In genomic region chr9:29410284-29410683, GRCm38 (mm10) we compare ENCODE assay signal across 11 mouse cellular contexts.
DNase-seq lines count a peak whose midpoint lies in the region; ATAC-seq and TF ChIP-seq lines count a peak whose summit lies in the region.
"Had no signal": no experiment of that assay in that cellular context is flagged by ENCODE, and none has a peak within 500 bp of the region (broad histone marks: within the 10 kb centered on the region; RNA-seq: fewer than 3 reads in every experiment).

No protein-coding gene starts in this region.

- 72% methylated on average over 6 of the region's 6 CpGs for WGBS in heart, embryonic 10.5 days
- WGBS in hindbrain, embryonic 14.5 days = 76% methylated on average over 6 of the region's 6 CpGs
- 81% methylated on average over 6 of the region's 6 CpGs for WGBS in neural tube, embryonic 13.5 days

- no peak for DNase-seq in heart, embryonic 10.5 days (ENCODE audit: low spot score)
- no peak for DNase-seq in heart, postnatal 14 days
- no peak for DNase-seq in left cerebral cortex, adult 2 months (ENCODE audit: extremely low spot score in 1 of 2, low spot score in 2 of 2)
- DNase-seq in left cerebral cortex, postnatal 4 days = no peak
- no peak for DNase-seq in hindbrain, embryonic 14.5 days (ENCODE audit: low spot score)
- DNase-seq in right cerebral cortex, adult 18-20 months = no peak
- no peak for DNase-seq in right cerebral cortex, postnatal 10 days (ENCODE audit: low spot score in 2 of 2)
- DNase-seq: thymus, adult 2 months had no signal

- peak overlapping the region; percentile 60 for H3K4me2 ChIP-seq in hindbrain, embryonic 14.5 days (replicated peaks)
- H3K4me2 ChIP-seq in neural tube, embryonic 13.5 days = peak overlapping the region; percentile 90
- H3K4me2 ChIP-seq: liver, embryonic 15.5 days had no signal

- H3K9me3 ChIP-seq in heart, embryonic 10.5 days = no peaks in the 10 kb centered on the region
- no peaks in the 10 kb centered on the region for H3K9me3 ChIP-seq in hindbrain, embryonic 14.5 days (ENCODE audit: control insufficient read depth, low read length)
- no peaks in the 10 kb centered on the region for H3K9me3 ChIP-seq in neural tube, embryonic 13.5 days
- H3K9me3 ChIP-seq: liver, embryonic 15.5 days had no signal

- H3K4me1 ChIP-seq in heart, embryonic 10.5 days = peaks cover 8% of the 10 kb centered on the region; the same call in 1 of the 2 replicates
- peaks cover 28% of the 10 kb centered on the region for H3K4me1 ChIP-seq in hindbrain, embryonic 14.5 days (replicated peaks; ENCODE audit: control insufficient read depth, insufficient read depth, low read length)
- H3K4me1 ChIP-seq in neural tube, embryonic 13.5 days (replicated peaks) = peaks cover 50% of the 10 kb centered on the region
- H3K4me1 ChIP-seq: liver, embryonic 15.5 days had no signal

- intact Hi-C loops in heart, postnatal 14 days (cut with DNase I) = loop anchor here (2.0 to 10.0 kb wide), 2 partner anchors 49 to 235 kb away; no protein-coding TSS in a partner anchor
- intact Hi-C loops in left cerebral cortex, adult 2 months (cut with DNase I) = loop anchor here (2.0 to 5.0 kb wide), 5 partner anchors 147 to 1008 kb away; no protein-coding TSS in a partner anchor
- intact Hi-C loops in left cerebral cortex, postnatal 4 days (cut with DNase I) = loop anchor here (5.0 kb wide), 1 partner anchor 1073 kb away; no protein-coding TSS in a partner anchor

- 0 out of 2 replicates have a peak overlapping the region, but pooled peaks have one; percentile 72 for H3K4me3 ChIP-seq in heart, embryonic 10.5 days
- H3K4me3 ChIP-seq in left cerebral cortex, adult 2 months = peak overlapping the region; percentile 74
- peak overlapping the region; percentile 50 for H3K4me3 ChIP-seq in hindbrain, embryonic 14.5 days (replicated peaks; ENCODE audit: low read length)
- peak overlapping the region; percentile 64 for H3K4me3 ChIP-seq in neural tube, embryonic 13.5 days
- H3K4me3 ChIP-seq: liver, embryonic 15.5 days had no signal

- H3K27me3 ChIP-seq in heart, embryonic 10.5 days (ENCODE audit: insufficient read depth, poor library complexity, severe bottlenecking) = peaks cover 47% of the 10 kb centered on the region
- no peaks in the 10 kb centered on the region for H3K27me3 ChIP-seq in hindbrain, embryonic 14.5 days (ENCODE audit: control insufficient read depth, insufficient read depth, low read length)
- H3K27me3 ChIP-seq in neural tube, embryonic 13.5 days = peaks cover 18% of the 10 kb centered on the region

- H3K27ac ChIP-seq in heart, embryonic 10.5 days = no peak overlapping the region
- H3K27ac ChIP-seq in left cerebral cortex, adult 2 months = peak overlapping the region; percentile 82; the same call in 1 of the 2 replicates
- no peak overlapping the region for H3K27ac ChIP-seq in hindbrain, embryonic 14.5 days
- H3K27ac ChIP-seq in neural tube, embryonic 13.5 days (replicated peaks) = 0 out of 2 replicates have a peak overlapping the region, but pooled peaks have one; percentile 91
- H3K27ac ChIP-seq: liver, embryonic 15.5 days had no signal

- peak overlapping the region; percentile 74 for H3K9ac ChIP-seq in hindbrain, embryonic 14.5 days
- peak overlapping the region; percentile 80 for H3K9ac ChIP-seq in neural tube, embryonic 13.5 days
- H3K9ac ChIP-seq: liver, embryonic 15.5 days had no signal

- no peak for ATAC-seq in hindbrain, embryonic 14.5 days (ENCODE audit: low FRiP score)
- ATAC-seq in neural tube, embryonic 13.5 days (ENCODE audit: low read depth) = no peak
- ATAC-seq: intestine, embryonic 16.5 days had no signal

- no peak for TF ChIP-seq CTCF in left cerebral cortex, adult 2 months (IDR thresholded peaks at IDR 0.05)

- H3K36me3 ChIP-seq in heart, embryonic 10.5 days = no peaks in the 10 kb centered on the region
- no peaks in the 10 kb centered on the region for H3K36me3 ChIP-seq in hindbrain, embryonic 14.5 days (replicated peaks; ENCODE audit: control insufficient read depth, insufficient read depth)
- H3K36me3 ChIP-seq in neural tube, embryonic 13.5 days = no peaks in the 10 kb centered on the region
- H3K36me3 ChIP-seq: liver, embryonic 15.5 days had no signal

Comparison
In these comparisons a context has a peak if more than half of its experiments do, and no peak if none do; other contexts are left out.
1. H3K27ac ChIP-seq: peak in left cerebral cortex, adult 2 months (single experiment) and neural tube, embryonic 13.5 days (single experiment); none in heart, embryonic 10.5 days (single experiment) and hindbrain, embryonic 14.5 days (single experiment).
2. Peak in every context shown above with its lines, with median percentiles within 50 percentile points of each other: H3K4me3 ChIP-seq.